Mouse (Mus musculus) layer of hippocampus, adult 18-20 months (tissue): ENCODE measurements around the gene Cpeb3. TPM values are rescaled to one million over a fixed set of nuclear protein-coding genes. Genes with fewer than 3 reads are reported as not detected.
"Not testable (repeated sequence)": the region's sequence is repeated elsewhere in the genome, so short reads cannot be mapped to it uniquely, and the experiment has no call there.

ENCODE experiments used
- DNase-seq, 2 experiments: peaks; one replicate each; pipeline ENCODE4 v3.0.0; 2022; ENCODE audit warnings: low spot score in 2 of 2
- long read RNA-seq: library from polyadenylated mRNA; stranded (forward); transcript quantifications from one replicate; pipeline ENCODE4 v2.0.0, GENCODE M21; 2021
- total RNA-seq, 2 experiments: library from RNA; stranded (reverse); gene quantifications; 2 replicates each; pipeline ENCODE4 v1.2.3; 2021

Gene Cpeb3
- total RNA-seq = 10 to 100 TPM; 76.6 to 76.9 TPM
- long read RNA-seq, partial matches to known transcripts = 3 of 18 reads
- long read RNA-seq, other reads (novel, unspliced or antisense) = 15 of 18 reads

- peak in 1 of 2 experiments; percentile 35 for DNase-seq
Measured at GRCm38 (mm10) chr19:37208176-37208755, at the start of gene Cpeb3. TSS of gene Cpeb3 (minus strand) at chr19:37208601.

DNA sequence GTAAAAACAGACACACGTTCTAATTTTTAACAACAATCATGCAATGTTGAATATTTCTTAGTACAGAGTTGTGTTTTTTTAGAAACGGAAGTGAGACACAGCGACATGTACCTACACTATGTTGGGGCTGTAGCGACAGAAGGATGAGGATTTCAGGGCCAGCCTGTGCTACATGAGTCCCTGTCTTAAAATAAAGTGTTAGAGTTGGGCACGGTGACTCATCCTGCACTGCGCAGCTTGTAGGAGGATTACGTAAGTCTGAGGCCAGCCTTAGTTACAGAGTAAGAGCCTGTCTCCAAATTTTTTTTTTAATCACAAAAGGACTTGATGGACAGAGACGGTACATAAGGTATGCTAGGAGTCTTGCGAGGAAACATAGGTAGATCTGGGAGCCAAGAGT is 46.9 kb upstream of the Cpeb3 start:
- DNase-seq = peak; percentile 73 to 87

- DNase-seq = no peak
Measured at GRCm38 (mm10) chr19:37252104-37252503, 43.7 kb upstream of the Cpeb3 start.

DNA sequence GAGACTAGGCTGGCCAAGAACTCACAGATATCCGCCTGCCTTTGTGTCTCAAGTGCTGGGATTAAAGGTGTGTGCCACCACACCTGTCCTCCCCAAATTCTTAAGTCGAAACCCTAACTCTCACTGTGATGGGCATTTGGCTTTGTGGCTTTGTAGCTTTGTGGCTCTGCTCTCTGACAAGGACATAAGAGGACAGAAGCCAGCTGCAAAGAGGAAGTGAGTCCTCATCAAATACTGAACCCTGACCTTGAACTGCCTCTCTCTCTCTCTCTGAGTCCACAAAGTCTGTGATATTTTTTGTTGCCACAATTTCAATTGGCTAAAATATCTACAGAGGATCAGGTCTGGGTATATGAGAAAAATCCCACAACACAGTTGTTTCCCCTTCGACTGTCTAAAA is 39.8 kb upstream of the Cpeb3 start:
- no peak for DNase-seq

- no peak for DNase-seq
Measured at GRCm38 (mm10) chr19:37246859-37247258, 38.5 kb upstream of the Cpeb3 start.

DNA sequence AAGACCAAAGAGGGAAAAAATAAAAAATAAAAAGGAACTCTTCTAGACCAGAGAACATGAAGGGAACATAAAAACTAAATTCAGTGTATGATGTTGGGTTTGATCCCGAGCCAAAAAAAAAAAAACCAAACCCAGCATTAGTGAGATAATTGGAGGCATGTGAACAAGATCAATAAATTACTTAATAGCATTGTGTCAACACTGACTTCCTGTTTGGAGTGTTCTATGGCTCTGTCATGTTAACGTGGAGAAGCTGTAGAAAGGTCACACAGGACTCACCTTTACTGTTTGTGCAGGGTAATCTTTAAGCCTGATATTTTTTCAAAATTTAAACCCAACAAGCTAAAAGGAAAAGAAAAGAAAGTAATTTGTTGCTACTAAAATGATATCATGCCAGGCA is 34.3 kb upstream of the Cpeb3 start:
- no peak for DNase-seq

DNA sequence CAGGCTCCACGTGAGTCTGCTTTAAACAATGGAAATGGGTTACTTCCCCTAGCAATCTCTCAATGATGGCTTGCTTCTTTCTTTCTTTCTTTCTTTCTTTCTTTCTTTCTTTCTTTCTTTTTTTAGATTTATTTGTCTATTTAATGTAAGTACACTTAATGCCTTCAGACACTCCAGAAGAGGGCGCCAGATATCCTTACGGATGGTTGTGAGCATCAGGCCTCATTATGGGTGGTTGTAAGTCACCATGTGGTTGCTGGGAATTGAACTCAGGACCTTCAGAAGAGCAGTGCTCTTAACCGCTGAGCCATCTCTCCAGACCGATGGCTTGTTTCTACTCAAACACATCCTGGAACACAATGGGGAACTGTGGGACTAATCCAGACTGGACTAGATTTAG is 32.8 kb upstream of the Cpeb3 start:
- no peak for DNase-seq

- DNase-seq = no peak
Measured at GRCm38 (mm10) chr19:37239096-37239495, 30.7 kb upstream of the Cpeb3 start.

DNA sequence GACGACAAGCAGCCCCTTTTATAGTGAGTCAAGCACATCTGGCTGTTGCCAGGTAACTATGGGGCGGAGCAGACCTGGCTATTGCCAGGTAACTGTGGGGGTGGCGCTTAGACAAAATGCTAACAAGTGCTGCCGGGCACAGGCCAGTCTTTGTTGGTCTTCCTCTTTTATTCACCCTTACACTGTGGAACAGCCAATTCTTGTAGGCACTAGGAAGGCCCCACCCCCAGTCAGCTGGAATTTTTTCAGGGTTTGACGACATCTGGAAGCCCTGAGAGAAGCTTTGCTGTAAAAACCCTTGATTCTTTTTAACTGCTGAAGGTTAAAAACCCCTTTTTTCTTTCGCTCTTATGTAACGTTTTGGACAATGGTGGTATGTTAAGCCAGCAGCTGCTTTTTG is 30.2 kb upstream of the Cpeb3 start:
- peak in 1 of 2 experiments; percentile 41 for DNase-seq

GRCm38 (mm10) chr19:37237712-37238437 is 29.5 kb upstream of the Cpeb3 start:
- no peak for DNase-seq

DNA sequence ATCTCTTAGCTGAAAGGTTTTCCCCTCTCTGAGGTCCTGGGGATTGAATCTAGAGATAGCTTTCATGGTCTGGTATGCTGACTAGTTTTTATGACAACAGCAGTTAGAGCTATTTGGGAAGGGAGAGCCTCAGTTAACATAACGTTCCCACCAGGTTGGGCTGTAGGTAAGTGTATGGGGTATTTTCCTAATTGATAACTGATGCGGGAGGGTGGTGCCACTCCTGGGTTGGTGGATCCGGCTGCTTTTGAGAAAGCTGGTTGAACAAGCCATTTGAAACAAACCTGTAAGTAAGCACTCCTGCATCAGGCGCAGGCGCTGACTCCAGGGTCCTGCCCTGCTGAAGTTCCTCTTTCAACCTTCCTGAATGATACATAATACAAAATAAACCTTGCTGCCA is 28.9 kb upstream of the Cpeb3 start:
- no peak for DNase-seq

GRCm38 (mm10) chr19:37235818-37236217 is 27.4 kb upstream of the Cpeb3 start:
- DNase-seq = peak in 1 of 2 experiments; percentile 0

DNA sequence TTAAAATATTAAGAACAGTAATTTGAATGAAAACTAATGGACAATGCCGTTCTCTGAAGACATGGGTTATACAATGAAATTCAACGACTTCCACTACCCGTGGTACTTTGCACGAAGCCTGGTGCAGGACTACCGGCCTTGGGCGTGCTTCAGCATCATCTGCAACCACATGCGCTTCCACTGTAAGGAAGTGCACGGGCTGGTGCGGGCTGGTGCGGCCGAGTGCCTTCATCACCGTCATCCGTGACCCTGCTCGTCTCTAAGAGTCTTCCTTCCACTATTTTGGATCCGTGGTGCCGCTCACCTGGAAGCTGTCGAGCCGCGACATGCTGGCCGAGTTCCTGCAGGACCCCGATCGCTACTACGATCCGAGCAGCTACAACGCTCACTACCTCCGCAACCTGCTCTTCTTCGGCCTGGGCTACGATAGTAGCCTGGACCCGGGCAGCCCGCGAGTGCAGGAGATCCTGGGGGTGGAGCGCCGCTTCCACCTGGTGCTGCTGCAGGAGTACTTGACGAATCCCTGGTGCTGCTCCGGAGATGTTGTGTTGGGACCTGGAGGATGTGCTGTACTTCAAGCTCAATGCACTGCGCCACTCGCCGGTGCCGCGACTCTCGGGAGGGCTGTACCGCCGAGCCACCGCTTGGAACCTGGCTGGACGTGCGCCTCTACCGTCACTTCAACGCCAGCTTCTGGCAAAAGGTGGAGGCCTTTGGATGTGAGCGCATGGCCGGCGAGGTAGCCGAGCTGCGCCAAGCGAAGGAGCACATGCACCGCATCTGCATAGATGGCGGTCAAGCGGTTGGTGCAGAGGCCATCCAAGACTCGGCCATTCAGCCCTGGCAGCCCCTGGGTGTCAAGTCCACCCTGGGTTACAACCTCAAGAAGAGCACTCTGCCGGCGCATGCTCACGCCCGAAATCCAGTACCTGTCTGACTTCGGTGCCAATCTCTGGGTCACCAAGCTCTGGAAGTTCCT is 25.4 kb upstream of the Cpeb3 start:
- DNase-seq = no peak

DNA sequence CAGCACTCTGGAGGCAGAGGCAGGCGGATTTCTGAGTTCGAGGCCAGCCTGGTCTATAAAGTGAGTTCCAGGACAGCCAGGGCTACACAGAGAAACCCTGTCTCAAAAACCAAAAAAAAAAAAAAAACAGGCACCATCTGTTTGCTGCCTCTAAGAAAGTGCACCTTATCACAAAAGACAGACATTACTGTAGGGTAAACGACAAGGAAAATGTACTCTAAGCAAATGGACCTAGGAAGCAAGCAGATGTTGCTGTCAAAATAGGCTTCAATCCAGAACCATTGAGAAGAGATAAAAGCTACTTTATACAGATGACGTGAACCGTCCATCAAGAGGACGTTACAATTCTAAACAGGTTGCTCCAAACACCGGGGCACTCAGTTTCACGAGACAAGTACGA is 24.2 kb upstream of the Cpeb3 start:
- not testable (repeated sequence) for DNase-seq

GRCm38 (mm10) chr19:37225197-37225862 is 16.9 kb upstream of the Cpeb3 start:
- DNase-seq = no peak

DNA sequence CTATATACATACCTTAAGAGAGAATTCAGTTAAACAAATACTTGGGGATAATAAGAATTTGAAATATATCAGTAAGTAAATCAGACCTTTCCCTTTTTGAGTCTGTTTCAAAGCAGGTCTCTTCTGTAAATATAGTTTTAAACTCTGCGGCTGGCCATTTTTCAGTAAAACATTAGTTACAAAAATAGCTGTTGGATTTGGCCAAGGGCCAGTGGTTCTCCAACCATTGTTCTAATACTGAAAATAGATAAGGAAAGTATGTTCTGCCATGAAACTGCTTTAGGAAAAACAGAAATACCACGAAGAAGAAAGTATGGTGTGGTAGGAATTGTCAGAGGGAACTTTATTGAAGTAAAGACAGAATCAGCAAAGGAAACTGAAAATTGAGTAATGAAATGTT is 6.3 kb upstream of the Cpeb3 start:
- no peak for DNase-seq

DNA sequence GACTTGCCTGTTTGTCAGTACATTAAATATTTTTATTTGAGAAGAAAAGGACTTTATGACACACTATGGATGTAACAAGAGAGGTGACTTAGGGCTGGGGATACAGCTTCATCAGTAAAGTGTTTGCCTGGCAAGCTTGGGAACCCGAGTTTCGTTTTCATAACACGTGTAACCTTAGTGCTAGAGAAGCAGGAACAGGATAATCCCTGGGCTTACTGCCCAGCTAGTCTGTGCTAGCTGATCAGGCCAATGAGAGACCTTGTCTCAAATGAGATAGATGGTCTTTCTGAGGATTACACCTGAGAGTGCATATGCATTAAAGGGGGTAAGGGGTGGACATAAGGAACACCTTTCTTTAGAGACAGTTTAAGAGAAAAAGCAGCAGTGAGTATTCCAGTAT is 3.0 kb upstream of the Cpeb3 start:
- DNase-seq = no peak

DNA sequence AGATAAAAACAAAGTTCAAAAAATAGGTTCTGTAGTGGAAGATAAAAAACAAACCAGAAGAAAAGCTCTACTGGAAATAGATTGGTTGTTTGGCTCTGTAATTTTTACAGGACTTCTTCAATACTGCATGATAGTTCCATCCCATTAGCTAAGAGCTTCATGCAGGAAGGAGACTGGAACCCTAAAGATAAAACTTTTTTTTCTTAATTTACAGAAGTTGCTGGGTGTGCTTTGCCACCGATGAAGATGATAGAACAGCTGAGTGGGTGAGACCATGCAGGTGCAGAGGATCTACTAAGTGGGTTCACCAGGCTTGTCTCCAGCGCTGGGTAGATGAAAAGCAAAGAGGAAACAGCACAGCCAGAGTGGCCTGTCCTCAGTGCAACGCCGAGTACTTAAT is 2.1 kb upstream of the Cpeb3 start:
- DNase-seq = no peak

DNA sequence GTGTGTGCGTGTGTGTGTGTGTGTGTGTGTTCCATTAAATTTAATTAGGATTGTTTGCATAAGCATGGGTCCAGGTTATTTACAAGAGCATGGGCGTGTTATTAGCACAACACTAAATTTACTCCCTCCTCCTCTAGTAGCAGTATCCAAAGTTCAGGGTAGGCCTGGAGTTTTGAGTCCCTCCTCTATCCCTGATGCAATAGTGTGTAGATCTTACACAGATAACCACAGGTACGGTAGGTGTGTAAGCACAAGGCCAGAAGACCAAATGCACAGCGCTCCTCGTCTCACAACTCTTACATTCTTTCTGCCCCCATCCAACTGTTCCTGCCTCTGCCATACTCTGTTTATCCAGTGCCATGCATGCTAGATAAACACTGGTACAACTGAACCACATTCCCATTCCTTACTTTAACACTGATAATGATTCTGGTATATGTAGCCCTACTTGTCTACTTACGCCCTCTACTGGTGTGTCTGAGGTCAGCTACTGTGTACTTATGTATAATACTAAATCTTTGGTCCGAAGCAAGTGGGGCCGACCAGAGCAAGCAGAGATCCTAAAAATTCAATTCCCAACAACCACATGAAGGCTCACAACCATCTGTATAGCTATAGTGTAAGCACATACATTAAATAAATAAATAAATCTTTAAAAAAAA is 1.2 kb upstream of the Cpeb3 start:
- DNase-seq = no peak

- no peak for DNase-seq
Measured at GRCm38 (mm10) chr19:37208986-37209385, 585 bp upstream of the Cpeb3 start.
